Mouse (Mus musculus) mesoderm, embryonic 11.5 days (tissue): ENCODE results near the gene Rps6ka2.

Source experiments
- DNase-seq: peaks from one replicate; pipeline ENCODE4 v3.0.0-alpha.2; 2012; ENCODE audit warnings: low read depth, low spot score

Rps6ka2 gene

DNA sequence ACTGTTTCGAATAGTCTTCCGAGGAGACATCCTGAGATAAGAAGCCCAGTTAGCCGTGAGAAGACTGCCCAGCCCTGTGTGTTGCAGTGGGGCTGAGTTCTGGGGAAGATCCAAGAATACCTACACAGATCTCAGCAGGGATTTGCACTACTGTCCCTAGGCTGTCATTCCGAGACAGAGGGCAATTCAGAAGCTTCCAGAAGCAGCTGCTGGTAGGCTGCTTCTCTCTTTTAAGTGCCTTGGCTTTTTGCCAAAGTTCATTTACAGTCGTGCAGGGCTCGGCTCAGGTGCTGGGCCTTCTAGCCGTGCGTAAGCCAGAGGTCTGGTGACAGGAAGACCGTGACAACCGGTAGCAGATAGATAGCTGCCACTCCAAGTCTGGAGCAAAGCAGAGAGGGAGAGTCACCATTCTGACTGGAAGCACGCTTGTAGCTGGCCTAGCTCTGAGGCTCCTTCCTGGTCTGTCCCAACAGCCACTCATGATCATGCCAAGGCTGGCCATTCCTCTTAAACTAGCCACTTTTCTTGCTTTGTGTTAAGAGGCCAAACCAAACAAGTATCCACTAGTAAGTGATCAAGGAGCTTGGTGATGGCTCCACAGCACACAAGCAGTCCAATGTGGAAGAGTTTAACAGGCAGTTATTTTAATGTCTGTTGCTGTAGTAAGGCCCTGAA, 49.3 kb downstream of the Rps6ka2 start:
- no peak for DNase-seq

GRCm38 (mm10) chr17:7221310-7221709, 51.4 kb downstream of the Rps6ka2 start:
- DNase-seq: no peak

DNA sequence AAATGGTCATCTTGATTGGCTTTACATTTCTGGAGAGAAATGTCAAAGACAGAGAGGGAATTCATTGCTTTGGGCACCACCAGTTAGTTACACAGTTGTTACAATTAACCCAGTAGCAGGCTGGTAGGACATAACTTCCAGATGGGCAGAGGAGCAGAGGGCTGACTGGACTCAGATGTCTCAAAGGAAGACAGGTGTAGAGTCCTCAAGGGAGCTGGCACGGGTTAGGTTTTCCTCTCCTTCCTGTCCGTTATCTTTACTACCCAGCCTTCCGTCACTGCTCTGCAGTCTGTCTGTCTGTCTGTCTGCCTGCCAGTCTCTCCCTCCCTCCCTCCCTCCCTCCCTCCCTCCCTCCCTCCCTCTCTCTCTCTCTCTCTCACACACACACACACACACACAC, 52.3 kb downstream of the Rps6ka2 start:
- DNase-seq: no peak

GRCm38 (mm10) chr17:7228545-7228944, 58.6 kb downstream of the Rps6ka2 start:
- no peak for DNase-seq

DNA sequence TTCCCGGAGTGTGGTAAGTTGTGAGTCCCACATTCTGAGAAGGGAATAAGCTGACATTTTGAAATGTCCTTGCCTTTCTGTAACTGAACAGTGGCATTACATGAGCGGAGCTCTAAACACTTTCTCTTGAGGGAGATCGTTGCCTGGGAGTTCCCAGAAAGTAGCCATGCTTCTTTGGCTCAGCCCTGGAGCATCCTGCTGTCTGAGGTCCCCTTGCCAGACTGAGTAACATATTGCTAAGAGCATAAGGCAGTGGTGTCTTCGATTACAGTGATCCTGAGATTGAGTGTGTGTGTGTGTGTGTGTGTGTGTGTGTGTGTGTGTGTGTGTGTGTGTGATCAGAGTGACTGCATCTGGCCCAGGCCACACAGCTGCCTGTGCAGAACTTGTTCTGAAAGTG, 61.4 kb downstream of the Rps6ka2 start:
- no peak for DNase-seq

- DNase-seq: no peak
Measured at GRCm38 (mm10) chr17:7231790-7232189, 61.9 kb downstream of the Rps6ka2 start.

- no peak for DNase-seq
Measured at GRCm38 (mm10) chr17:7232400-7232799, 62.5 kb downstream of the Rps6ka2 start.

- DNase-seq: no peak
Measured at GRCm38 (mm10) chr17:7233197-7233596, 63.3 kb downstream of the Rps6ka2 start.

DNA sequence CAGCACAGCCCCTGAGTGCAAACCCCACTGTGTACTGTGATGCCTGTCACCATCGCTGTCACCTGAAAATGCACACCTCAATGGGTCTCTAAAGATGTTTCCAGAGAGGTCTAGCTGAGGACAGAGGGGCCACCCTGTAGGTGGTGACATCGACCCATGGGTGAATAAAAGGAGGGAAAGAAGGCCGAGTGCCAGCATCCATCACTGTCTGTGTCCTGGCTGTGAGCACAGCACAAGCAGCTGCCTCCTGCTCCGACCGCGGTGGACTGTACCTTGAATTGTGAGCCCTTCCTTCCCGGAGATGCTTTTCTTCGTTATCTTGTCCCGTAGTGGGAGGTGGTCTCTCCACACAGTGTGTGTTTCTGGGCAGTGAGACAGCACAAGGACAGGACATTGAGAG, 67.8 kb downstream of the Rps6ka2 start:
- DNase-seq: no peak

DNA sequence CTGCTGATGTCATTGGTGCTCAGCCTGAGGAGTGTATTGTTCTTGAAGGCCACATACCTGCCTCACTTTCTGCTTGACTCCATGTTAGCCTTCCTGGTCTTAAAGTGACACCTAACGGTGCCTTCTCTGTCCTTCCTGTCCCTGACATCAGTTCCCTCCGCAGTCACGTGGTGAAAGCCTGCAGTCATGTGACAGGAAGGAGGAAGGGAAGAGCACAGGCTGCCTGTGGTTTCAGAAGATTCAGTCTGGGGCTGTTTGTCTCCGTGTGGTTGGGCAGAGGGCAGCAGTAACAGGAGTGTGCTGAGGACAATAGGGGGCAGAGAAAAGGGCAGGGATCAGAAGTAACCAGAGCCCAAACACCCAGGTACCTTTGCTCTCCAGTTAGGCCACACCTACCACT, 68.9 kb downstream of the Rps6ka2 start:
- DNase-seq: no peak

GRCm38 (mm10) chr17:7240526-7240925, 70.6 kb downstream of the Rps6ka2 start:
- DNase-seq: no peak

GRCm38 (mm10) chr17:7245078-7245477, 75.2 kb downstream of the Rps6ka2 start:
- DNase-seq: no peak

DNA sequence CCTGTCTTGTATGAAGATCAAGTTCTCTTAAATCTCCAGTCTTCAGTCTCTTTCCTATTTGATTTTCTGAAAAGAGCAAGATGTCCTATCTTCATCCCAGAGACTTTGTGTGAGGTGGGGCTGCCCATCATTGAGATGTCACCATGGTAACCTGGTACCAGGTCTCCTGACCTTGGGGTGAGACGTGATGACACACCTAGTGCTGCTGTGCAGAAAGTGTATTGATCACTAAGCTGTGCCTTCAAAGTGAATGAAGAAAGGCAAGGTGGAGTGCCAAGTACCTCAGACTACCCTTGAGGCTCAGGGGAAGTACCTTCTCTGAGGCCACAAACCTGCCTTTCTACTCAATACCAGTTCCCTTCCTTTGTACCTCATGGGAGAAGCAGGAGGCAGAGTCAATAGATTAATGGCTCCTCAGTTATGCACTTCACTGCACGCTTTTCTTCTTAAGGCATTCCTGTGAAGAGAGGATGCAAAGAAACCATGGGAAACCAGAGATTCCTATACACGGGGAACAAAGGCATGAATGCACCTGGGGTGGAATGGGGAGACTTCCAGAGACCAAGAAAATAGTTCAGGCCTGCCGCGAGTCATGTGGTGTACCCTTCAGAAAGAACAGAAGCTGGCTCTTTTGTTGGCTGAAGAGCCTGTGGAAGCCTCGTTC, 77.1 kb downstream of the Rps6ka2 start:
- DNase-seq: no peak

- DNase-seq: no peak
Measured at GRCm38 (mm10) chr17:7250373-7250772, 80.5 kb downstream of the Rps6ka2 start.

DNA sequence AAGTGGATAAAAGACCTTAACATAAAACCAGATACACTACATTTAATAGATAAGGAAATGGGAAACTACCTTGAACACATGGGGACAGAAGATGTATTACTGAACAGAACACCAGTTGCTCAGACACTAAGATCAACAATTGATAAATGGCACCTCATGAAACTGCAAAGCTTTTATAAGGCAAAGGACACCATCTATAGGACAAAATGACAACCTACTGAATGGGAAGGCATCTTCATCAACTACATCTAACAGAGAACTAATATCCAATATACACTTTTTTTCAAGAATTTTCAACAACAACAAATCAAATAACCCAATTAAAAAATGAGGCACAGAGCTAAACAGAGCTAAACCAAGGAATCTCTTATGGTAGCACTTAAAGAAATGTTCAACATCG, 87.3 kb downstream of the Rps6ka2 start:
- no peak for DNase-seq

GRCm38 (mm10) chr17:7258748-7259359, 88.9 kb downstream of the Rps6ka2 start:
- no peak for DNase-seq

- no peak for DNase-seq
Measured at GRCm38 (mm10) chr17:7260360-7260759, 90.4 kb downstream of the Rps6ka2 start.

- DNase-seq: peak; percentile 80
Measured at GRCm38 (mm10) chr17:7262056-7262455, 92.1 kb downstream of the Rps6ka2 start.

DNA sequence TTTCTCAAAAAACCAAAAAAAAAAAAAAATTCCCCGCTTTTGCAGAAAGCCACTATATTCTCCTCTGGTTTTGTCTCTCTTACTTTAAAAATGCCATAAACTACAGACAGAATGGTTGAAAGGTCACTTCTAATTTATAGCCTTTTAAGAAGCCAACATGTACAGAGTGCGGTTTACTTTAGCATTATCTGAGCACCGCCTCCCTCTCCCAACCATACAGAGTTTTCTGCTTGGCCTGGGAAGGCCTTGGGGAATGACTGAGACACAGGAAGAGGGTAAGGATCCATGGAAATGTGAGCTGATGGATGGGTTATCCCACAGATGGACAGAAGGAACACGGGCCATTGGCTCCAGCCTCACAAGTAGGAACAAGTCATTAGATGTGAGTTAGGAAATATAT, 92.7 kb downstream of the Rps6ka2 start:
- DNase-seq: no peak

DNA sequence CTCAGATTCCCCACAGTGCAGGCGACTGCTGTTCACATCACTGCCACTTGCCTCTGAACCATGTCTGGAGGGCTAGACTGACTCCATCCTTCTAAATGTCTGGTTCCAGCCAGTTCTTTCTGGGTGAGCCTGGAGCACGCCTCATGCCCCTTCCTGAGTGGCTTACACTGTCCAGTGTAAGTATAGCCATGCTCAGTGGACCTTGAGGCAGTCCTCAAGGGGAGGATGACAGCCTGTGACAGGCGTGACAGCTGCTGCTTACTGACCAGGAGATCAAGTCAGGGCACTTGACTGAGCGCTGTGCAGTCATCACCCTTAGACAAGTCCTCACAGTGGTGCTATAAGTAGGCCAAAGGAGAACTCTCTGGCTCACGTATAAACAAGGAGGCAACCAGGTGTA, 94.7 kb downstream of the Rps6ka2 start:
- DNase-seq: no peak

GRCm38 (mm10) chr17:7265291-7265690, 95.4 kb downstream of the Rps6ka2 start:
- DNase-seq: no peak

GRCm38 (mm10) chr17:7265705-7266368, 95.9 kb downstream of the Rps6ka2 start:
- DNase-seq: no peak

GRCm38 (mm10) chr17:7267843-7268242, 97.9 kb downstream of the Rps6ka2 start:
- no peak for DNase-seq
